Mouse (Mus musculus): ENCODE results near the gene Rhof. TPM values are rescaled to one million over a fixed set of nuclear protein-coding genes. Genes with fewer than 3 reads are reported as not detected.

Gene Rhof
- polyA plus RNA-seq, 1 experiment from 2014 or later, result 4.8 TPM

GRCm38 (mm10) chr5:123151707-123152362, 19.3 kb upstream of the Rhof start:
- Histone ChIP-seq H3K36me3 (ENCODE audit: control insufficient read depth, insufficient read depth, low read length) (peaks cover 57% of the 10 kb centered on the region), H3K4me1 (replicated peaks; ENCODE audit: control insufficient read depth, insufficient read depth, low read length) (peaks cover 36% of the 10 kb centered on the region), H3K27me3 (replicated peaks; ENCODE audit: control insufficient read depth, insufficient read depth, low read length) (no peaks in the 10 kb centered on the region), H3K27ac (ENCODE audit: low read depth, low read length) (no peak overlapping the region), H3K4me3 (ENCODE audit: low read depth, low read length) (no peak overlapping the region), H3K9ac (ENCODE audit: low read depth, low read length) (no peak overlapping the region), H3K9me3 (ENCODE audit: control insufficient read depth, low read length) (no peaks in the 10 kb centered on the region), H3K4me2 (no peak overlapping the region; the same call in 1 of the 2 replicates)
- WGBS, result 89% methylated on average over 19 of the region's 19 CpGs
- no peak for ATAC-seq (replicated peaks; ENCODE audit: low FRiP score)
- DNase-seq (ENCODE audit: low spot score), result no peak

- Histone ChIP-seq H3K4me2 (peak overlapping the region; percentile 61), H3K4me3 (ENCODE audit: low read depth, low read length) (peak overlapping the region; percentile 37), H3K27ac (ENCODE audit: low read depth, low read length) (peak overlapping the region; percentile 61; the same call in 1 of the 2 replicates), H3K9ac (ENCODE audit: low read depth, low read length) (peak overlapping the region; percentile 51; the same call in 1 of the 2 replicates), H3K27me3 (replicated peaks; ENCODE audit: control insufficient read depth, insufficient read depth, low read length) (no peaks in the 10 kb centered on the region), H3K9me3 (ENCODE audit: control insufficient read depth, low read length) (no peaks in the 10 kb centered on the region), H3K36me3 (ENCODE audit: control insufficient read depth, insufficient read depth, low read length) (peaks cover 59% of the 10 kb centered on the region), H3K4me1 (replicated peaks; ENCODE audit: control insufficient read depth, insufficient read depth, low read length) (peaks cover 37% of the 10 kb centered on the region)
- ATAC-seq (replicated peaks; ENCODE audit: low FRiP score) (no peak), DNase-seq (ENCODE audit: low spot score) (no peak)
- 35% methylated on average over 7 of the region's 7 CpGs for WGBS
These were observed 18.6 kb upstream of the Rhof start for GRCm38 (mm10) chr5:123151077-123151476.

GRCm38 (mm10) chr5:123150641-123151040, 18.1 kb upstream of the Rhof start:
- ATAC-seq (replicated peaks; ENCODE audit: low FRiP score), result no peak
- H3K9me3 ChIP-seq (ENCODE audit: control insufficient read depth, low read length), result no peaks in the 10 kb centered on the region
- no peak for DNase-seq (ENCODE audit: low spot score)
- H3K4me1 ChIP-seq (replicated peaks; ENCODE audit: control insufficient read depth, insufficient read depth, low read length), result peaks cover 41% of the 10 kb centered on the region
- WGBS, result 27% methylated on average over 7 of the region's 7 CpGs
- peaks cover 59% of the 10 kb centered on the region for H3K36me3 ChIP-seq (ENCODE audit: control insufficient read depth, insufficient read depth, low read length)
- no peaks in the 10 kb centered on the region for H3K27me3 ChIP-seq (replicated peaks; ENCODE audit: control insufficient read depth, insufficient read depth, low read length)
- H3K4me3 ChIP-seq (ENCODE audit: low read depth, low read length), result peak overlapping the region; percentile 37
- H3K27ac ChIP-seq (ENCODE audit: low read depth, low read length), result peak overlapping the region; percentile 61; the same call in 1 of the 2 replicates
- peak overlapping the region; percentile 61 for H3K4me2 ChIP-seq
- H3K9ac ChIP-seq (ENCODE audit: low read depth, low read length), result peak overlapping the region; percentile 51

- ATAC-seq (replicated peaks; ENCODE audit: low FRiP score), result peak; percentile 81
- peak overlapping the region; percentile 61 for H3K4me2 ChIP-seq
- peak; percentile 92 for DNase-seq (ENCODE audit: low spot score)
- H3K27me3 ChIP-seq (replicated peaks; ENCODE audit: control insufficient read depth, insufficient read depth, low read length), result no peaks in the 10 kb centered on the region
- peaks cover 50% of the 10 kb centered on the region for H3K4me1 ChIP-seq (replicated peaks; ENCODE audit: control insufficient read depth, insufficient read depth, low read length)
- peak overlapping the region; percentile 56 for H3K27ac ChIP-seq (ENCODE audit: low read depth, low read length)
- peaks cover 57% of the 10 kb centered on the region for H3K36me3 ChIP-seq (ENCODE audit: control insufficient read depth, insufficient read depth, low read length)
- peak overlapping the region; percentile 37 for H3K4me3 ChIP-seq (ENCODE audit: low read depth, low read length)
- H3K9me3 ChIP-seq (ENCODE audit: control insufficient read depth, low read length), result no peaks in the 10 kb centered on the region
- 6% methylated on average over 19 of the region's 19 CpGs for WGBS
- H3K9ac ChIP-seq (ENCODE audit: low read depth, low read length), result peak overlapping the region; percentile 51; the same call in 1 of the 2 replicates
These were observed 17.2 kb upstream of the Rhof start for GRCm38 (mm10) chr5:123149451-123150400.

- Histone ChIP-seq H3K27ac (ENCODE audit: low read depth, low read length) (no peak overlapping the region), H3K9me3 (ENCODE audit: control insufficient read depth, low read length) (no peaks in the 10 kb centered on the region), H3K4me1 (replicated peaks; ENCODE audit: control insufficient read depth, insufficient read depth, low read length) (peaks cover 59% of the 10 kb centered on the region), H3K4me2 (no peak overlapping the region), H3K27me3 (replicated peaks; ENCODE audit: control insufficient read depth, insufficient read depth, low read length) (no peaks in the 10 kb centered on the region), H3K36me3 (ENCODE audit: control insufficient read depth, insufficient read depth, low read length) (peaks cover 42% of the 10 kb centered on the region), H3K9ac (ENCODE audit: low read depth, low read length) (no peak overlapping the region), H3K4me3 (ENCODE audit: low read depth, low read length) (no peak overlapping the region)
- DNase-seq (ENCODE audit: low spot score) (no peak), ATAC-seq (replicated peaks; ENCODE audit: low FRiP score) (no peak)
- WGBS, result 90% methylated on average over 25 of the region's 25 CpGs
These were observed 15.7 kb upstream of the Rhof start for GRCm38 (mm10) chr5:123148073-123148722.

GRCm38 (mm10) chr5:123147569-123147968, 15.1 kb upstream of the Rhof start:
- Histone ChIP-seq H3K9me3 (ENCODE audit: control insufficient read depth, low read length) (no peaks in the 10 kb centered on the region), H3K4me2 (no peak overlapping the region), H3K4me1 (replicated peaks; ENCODE audit: control insufficient read depth, insufficient read depth, low read length) (peaks cover 59% of the 10 kb centered on the region), H3K9ac (ENCODE audit: low read depth, low read length) (no peak overlapping the region), H3K27me3 (replicated peaks; ENCODE audit: control insufficient read depth, insufficient read depth, low read length) (no peaks in the 10 kb centered on the region), H3K36me3 (ENCODE audit: control insufficient read depth, insufficient read depth, low read length) (peaks cover 36% of the 10 kb centered on the region), H3K27ac (ENCODE audit: low read depth, low read length) (no peak overlapping the region), H3K4me3 (ENCODE audit: low read depth, low read length) (no peak overlapping the region)
- ATAC-seq (replicated peaks; ENCODE audit: low FRiP score), result no peak
- WGBS, result 82% methylated on average over 17 of the region's 17 CpGs
- DNase-seq (ENCODE audit: low spot score), result no peak

- Histone ChIP-seq H3K27ac (ENCODE audit: low read depth, low read length) (no peak overlapping the region), H3K4me3 (ENCODE audit: low read depth, low read length) (no peak overlapping the region), H3K27me3 (replicated peaks; ENCODE audit: control insufficient read depth, insufficient read depth, low read length) (no peaks in the 10 kb centered on the region), H3K9ac (ENCODE audit: low read depth, low read length) (no peak overlapping the region), H3K4me2 (no peak overlapping the region; the same call in 1 of the 2 replicates), H3K9me3 (ENCODE audit: control insufficient read depth, low read length) (no peaks in the 10 kb centered on the region), H3K36me3 (ENCODE audit: control insufficient read depth, insufficient read depth, low read length) (peaks cover 25% of the 10 kb centered on the region), H3K4me1 (replicated peaks; ENCODE audit: control insufficient read depth, insufficient read depth, low read length) (peaks cover 59% of the 10 kb centered on the region)
- WGBS, result 93% methylated on average over 11 of the region's 11 CpGs
- no peak for DNase-seq (ENCODE audit: low spot score)
- ATAC-seq (replicated peaks; ENCODE audit: low FRiP score), result no peak
These were observed 13.9 kb upstream of the Rhof start for GRCm38 (mm10) chr5:123146357-123146756.

Data from liver, embryonic 11.5 days (tissue).